Mouse (Mus musculus): ENCODE data around the gene Dpy30. TPM values are rescaled to one million over a fixed set of nuclear protein-coding genes. Genes with fewer than 3 reads are reported as not detected.
"Not testable (repeated sequence)": the region's sequence is repeated elsewhere in the genome, so short reads cannot be mapped to it uniquely, and the experiment has no call there.

Dpy30 gene
- polyA plus RNA-seq (2015; fragmentation: Nextera tagmentation; extraction: Ambion mirVana) = 224 and 239 TPM in 2 replicates

GRCm38 (mm10) chr17:74323844-74324243 lies at the start of gene Dpy30:
Gene Dpy30 (minus strand): TSS chr17:74323944.
- Histone ChIP-seq H3K4me3 (replicated peaks) (no peak within 1 kb of the TSS), H3K4me1 (no peaks in the 10 kb centered on the region), H3K27ac (no peak within 1 kb of the TSS), H3K9me3 (no peaks in the 10 kb centered on the region), H3K36me3 (no peaks in the 10 kb centered on the region), H3K4me2 (no peak within 1 kb of the TSS), H3K27me3 (replicated peaks) (no peaks in the 10 kb centered on the region), H3K9ac (no peak within 1 kb of the TSS)
- WGBS = 77% methylated on average over 2 of the region's 2 CpGs
- ATAC-seq (ENCODE audit: insufficient read depth, low FRiP score, low read depth) = no peak

- Histone ChIP-seq H3K9ac (no peak overlapping the region), H3K9me3 (no peaks in the 10 kb centered on the region), H3K4me1 (no peaks in the 10 kb centered on the region), H3K4me2 (no peak overlapping the region), H3K36me3 (peaks cover 15% of the 10 kb centered on the region; the same call in 1 of the 2 replicates), H3K27me3 (replicated peaks) (no peaks in the 10 kb centered on the region), H3K4me3 (replicated peaks) (no peak overlapping the region), H3K27ac (no peak overlapping the region)
- WGBS = 83% methylated on average over 1 of the region's 1 CpGs
- no peak for ATAC-seq (ENCODE audit: insufficient read depth, low FRiP score, low read depth)
Measured at GRCm38 (mm10) chr17:74363592-74363991, 39.8 kb upstream of the Dpy30 start.

- 58% methylated on average over 5 of the region's 5 CpGs for WGBS
- Histone ChIP-seq H3K4me1 (peaks cover 10% of the 10 kb centered on the region; the same call in 1 of the 2 replicates), H3K4me3 (replicated peaks) (peak overlapping the region; percentile 9; the same call in 1 of the 2 replicates), H3K4me2 (peak overlapping the region; percentile 60; the same call in 1 of the 2 replicates), H3K9ac (no peak overlapping the region), H3K27me3 (replicated peaks) (no peaks in the 10 kb centered on the region), H3K27ac (no peak overlapping the region), H3K36me3 (no peaks in the 10 kb centered on the region), H3K9me3 (no peaks in the 10 kb centered on the region)
- ATAC-seq (ENCODE audit: insufficient read depth, low FRiP score, low read depth) = no peak
Measured at GRCm38 (mm10) chr17:74341151-74341550, 17.4 kb upstream of the Dpy30 start.

- under 1% methylated on average over 85 of the region's 90 CpGs for WGBS
Measured at GRCm38 (mm10) chr17:74338937-74339804, 15.4 kb upstream of the Dpy30 start, which contains the start of gene Spast. Gene Spast (plus strand): TSS chr17:74338987.

GRCm38 (mm10) chr17:74338225-74338931 lies 14.6 kb upstream of the Dpy30 start:
- H3K9me3 ChIP-seq = no peaks in the 10 kb centered on the region
- no peaks in the 10 kb centered on the region for H3K36me3 ChIP-seq
- H3K9ac ChIP-seq = peak overlapping the region; percentile 88
- under 1% methylated on average over 44 of the region's 50 CpGs for WGBS
- H3K4me2 ChIP-seq = peak overlapping the region; percentile 60
- peak overlapping the region; percentile 98 for H3K27ac ChIP-seq
- peak overlapping the region; percentile 96 for H3K4me3 ChIP-seq (replicated peaks)
- no peaks in the 10 kb centered on the region for H3K27me3 ChIP-seq (replicated peaks)
- H3K4me1 ChIP-seq = peaks cover 10% of the 10 kb centered on the region; the same call in 1 of the 2 replicates
- ATAC-seq (ENCODE audit: insufficient read depth, low FRiP score, low read depth) = peak; percentile 96

More at GRCm38 (mm10) chr17:74338937-74339804, 15.4 kb upstream of the Dpy30 start, which contains the start of gene Spast:
- peak; percentile 88 for ATAC-seq (ENCODE audit: insufficient read depth, low FRiP score, low read depth)
- Histone ChIP-seq H3K9me3 (no peaks in the 10 kb centered on the region), H3K4me2 (peak within 1 kb of the TSS; percentile 60), H3K36me3 (no peaks in the 10 kb centered on the region), H3K9ac (peak within 1 kb of the TSS; percentile 88), H3K4me1 (peaks cover 10% of the 10 kb centered on the region; the same call in 1 of the 2 replicates), H3K4me3 (replicated peaks) (peak within 1 kb of the TSS; percentile 96), H3K27me3 (replicated peaks) (no peaks in the 10 kb centered on the region), H3K27ac (peak within 1 kb of the TSS; percentile 98)

- H3K9me3 ChIP-seq = no peaks in the 10 kb centered on the region
- H3K4me1 ChIP-seq = no peaks in the 10 kb centered on the region
- no peak overlapping the region for H3K4me3 ChIP-seq (replicated peaks)
- ATAC-seq (ENCODE audit: insufficient read depth, low FRiP score, low read depth) = no peak
- 67% methylated on average over 9 of the region's 9 CpGs for WGBS
- no peak overlapping the region for H3K4me2 ChIP-seq
- H3K27me3 ChIP-seq (replicated peaks) = no peaks in the 10 kb centered on the region
- no peaks in the 10 kb centered on the region for H3K36me3 ChIP-seq
- H3K9ac ChIP-seq = no peak overlapping the region
- H3K27ac ChIP-seq = no peak overlapping the region
Measured at GRCm38 (mm10) chr17:74331049-74331676, 7.4 kb upstream of the Dpy30 start.

GRCm38 (mm10) chr17:74328146-74328545 lies 4.4 kb upstream of the Dpy30 start:
- not testable (repeated sequence) for H3K27ac ChIP-seq; H3K4me1 ChIP-seq; H3K9ac ChIP-seq; H3K4me2 ChIP-seq; H3K27me3 ChIP-seq (replicated peaks); ATAC-seq (ENCODE audit: insufficient read depth, low FRiP score, low read depth); H3K9me3 ChIP-seq; H3K4me3 ChIP-seq (replicated peaks); H3K36me3 ChIP-seq
- WGBS = 38% methylated on average over 2 of the region's 2 CpGs

GRCm38 (mm10) chr17:74327195-74327594 lies 3.5 kb upstream of the Dpy30 start:
- not testable (repeated sequence) for H3K27me3 ChIP-seq (replicated peaks); H3K9me3 ChIP-seq; H3K4me3 ChIP-seq (replicated peaks); ATAC-seq (ENCODE audit: insufficient read depth, low FRiP score, low read depth); H3K27ac ChIP-seq; H3K4me2 ChIP-seq; H3K4me1 ChIP-seq; H3K9ac ChIP-seq; H3K36me3 ChIP-seq
- 81% methylated on average over 7 of the region's 7 CpGs for whole genome bisulfite sequencing

- whole genome bisulfite sequencing = 48% methylated on average over 5 of the region's 5 CpGs
- Histone ChIP-seq H3K27ac (no peak overlapping the region), H3K4me3 (replicated peaks) (no peak overlapping the region), H3K27me3 (replicated peaks) (no peaks in the 10 kb centered on the region), H3K9ac (no peak overlapping the region), H3K4me2 (no peak overlapping the region), H3K9me3 (no peaks in the 10 kb centered on the region), H3K4me1 (no peaks in the 10 kb centered on the region), H3K36me3 (no peaks in the 10 kb centered on the region)
- no peak for ATAC-seq (ENCODE audit: insufficient read depth, low FRiP score, low read depth)
Measured at GRCm38 (mm10) chr17:74322400-74323054, 1.2 kb downstream of the Dpy30 start.

GRCm38 (mm10) chr17:74318721-74319120 lies 5.0 kb downstream of the Dpy30 start:
- Histone ChIP-seq H3K9ac (no peak overlapping the region), H3K4me3 (replicated peaks) (no peak overlapping the region), H3K4me2 (no peak overlapping the region), H3K36me3 (no peaks in the 10 kb centered on the region), H3K27me3 (replicated peaks) (no peaks in the 10 kb centered on the region), H3K27ac (no peak overlapping the region), H3K4me1 (0 out of 2 replicates have a peak, but pooled peaks cover 5% of the 10 kb centered on the region), H3K9me3 (no peaks in the 10 kb centered on the region)
- ATAC-seq (ENCODE audit: insufficient read depth, low FRiP score, low read depth) = no peak
- 91% methylated on average over 6 of the region's 6 CpGs for WGBS

- ATAC-seq (ENCODE audit: insufficient read depth, low FRiP score, low read depth) = peak; percentile 93
- H3K27ac ChIP-seq = peak overlapping the region; percentile 93
- H3K36me3 ChIP-seq = no peaks in the 10 kb centered on the region
- under 1% methylated on average over 48 of the region's 48 CpGs for WGBS
- H3K9me3 ChIP-seq = no peaks in the 10 kb centered on the region
- H3K9ac ChIP-seq = peak overlapping the region; percentile 77
- 0 out of 2 replicates have a peak, but pooled peaks cover 5% of the 10 kb centered on the region for H3K4me1 ChIP-seq
- peak overlapping the region; percentile 76 for H3K4me2 ChIP-seq
- no peaks in the 10 kb centered on the region for H3K27me3 ChIP-seq (replicated peaks)
- peak overlapping the region; percentile 88 for H3K4me3 ChIP-seq (replicated peaks)
Measured at GRCm38 (mm10) chr17:74316309-74316863, 7.4 kb downstream of the Dpy30 start.

Data from stomach, embryonic 15.5 days (tissue).